Mouse (Mus musculus): ENCODE results near the gene Arhgap22. TPM values are rescaled to one million over a fixed set of nuclear protein-coding genes. Genes with fewer than 3 reads are reported as not detected.

Gene Arhgap22
- polyA plus RNA-seq, 3 experiments from 2014 or later = 0.18 TPM; not detected in 2

DNA sequence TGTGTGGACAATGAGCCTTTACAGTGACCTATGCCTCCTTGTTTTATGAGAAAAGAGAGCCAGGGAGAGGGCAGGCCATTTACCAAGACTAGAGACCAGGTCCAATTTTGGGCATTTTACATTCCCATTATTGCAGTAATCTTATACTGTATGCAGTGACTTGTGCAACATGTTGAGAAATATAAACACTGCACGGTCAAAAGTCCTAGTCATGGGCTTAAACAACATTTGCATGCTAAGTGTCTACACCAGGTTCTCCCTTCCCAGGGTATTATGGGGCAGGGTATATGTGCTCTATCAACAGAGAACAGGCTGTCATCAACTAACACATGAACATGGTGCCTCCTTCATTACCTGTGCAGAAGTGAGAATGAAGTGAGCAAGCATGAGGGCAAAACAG lies 160.3 kb downstream of the Arhgap22 start:
- no peak for ATAC-seq

- ATAC-seq = no peak
Observed at GRCm38 (mm10) chr14:33377211-33377610, 163.4 kb downstream of the Arhgap22 start.

- ATAC-seq = no peak
Observed at GRCm38 (mm10) chr14:33378723-33379122, 164.9 kb downstream of the Arhgap22 start.

- no peak for ATAC-seq
Observed at GRCm38 (mm10) chr14:33380830-33381457, 167.1 kb downstream of the Arhgap22 start.

GRCm38 (mm10) chr14:33398065-33398860 lies 184.4 kb downstream of the Arhgap22 start:
- ATAC-seq = no peak

- no peak for ATAC-seq
Observed at GRCm38 (mm10) chr14:33400019-33400418, 186.2 kb downstream of the Arhgap22 start.

DNA sequence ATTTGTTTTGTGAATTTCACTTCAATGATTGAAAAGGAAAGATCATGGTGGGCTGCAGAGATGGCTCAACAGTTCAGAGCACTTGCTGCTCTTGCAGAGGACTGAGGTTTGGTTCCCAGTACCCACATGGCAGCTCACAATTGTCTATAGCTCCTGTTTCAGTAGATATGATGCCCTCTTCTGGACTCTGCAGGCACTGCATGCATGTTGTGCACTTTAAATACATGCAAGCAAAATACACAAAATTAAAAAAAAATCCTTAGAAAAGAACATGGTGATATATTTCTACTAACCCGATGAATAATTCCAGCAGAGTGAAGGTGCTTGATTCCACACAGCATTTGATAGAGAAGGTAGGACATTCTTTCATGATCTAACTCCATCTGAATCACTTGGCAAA lies 188.5 kb downstream of the Arhgap22 start:
- no peak for ATAC-seq

GRCm38 (mm10) chr14:33415746-33416145 lies 201.9 kb downstream of the Arhgap22 start:
- ATAC-seq = no peak

DNA sequence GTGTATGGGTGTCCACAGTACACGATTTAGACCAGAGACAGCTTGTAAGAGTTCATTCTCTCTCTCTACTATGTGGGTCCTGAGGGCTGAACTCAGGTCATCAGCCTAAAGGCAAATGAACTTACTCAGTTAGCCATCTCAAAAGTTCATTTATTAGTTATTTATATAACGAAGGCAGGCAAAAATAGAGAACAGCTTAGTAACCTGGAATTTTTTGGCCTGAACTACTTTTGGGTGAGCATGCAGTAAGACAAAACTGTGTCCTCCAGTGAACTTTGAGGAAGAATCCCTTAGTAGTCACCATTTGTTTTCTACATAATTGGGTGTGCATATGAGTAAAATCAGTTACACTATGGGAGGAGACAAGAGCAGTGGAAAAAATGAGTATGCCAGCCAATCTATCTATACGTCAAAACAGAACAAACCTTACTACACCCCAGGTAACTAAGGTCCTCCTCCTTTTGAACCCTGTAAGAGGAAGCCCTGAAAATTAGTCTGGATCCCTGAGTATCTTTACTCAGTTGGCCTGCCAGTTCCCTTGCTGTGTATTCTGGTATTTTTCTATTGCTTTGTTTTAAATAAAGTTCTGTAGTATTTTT lies 204.6 kb downstream of the Arhgap22 start:
- peak; percentile 56 for ATAC-seq

Other genes starting within 250 kb of the Arhgap22 start
- gene Lrrc18, start 222.6 kb upstream of the Arhgap22 start, polyA plus RNA-seq (2017; shearing (Covaris generic)) = under 1 TPM in 2 of 3 experiments, not detected in 1; 0.16 to 0.21 TPM
- gene Wdfy4, start 28.5 kb upstream of the Arhgap22 start, polyA plus RNA-seq (2017; shearing (Covaris generic)) = under 1 TPM in 2 of 3 experiments, not detected in 1; 0.18 to 0.43 TPM
- 10 to 100 TPM; 11.8 to 18.0 (median 14.0) TPM for gene Mapk8, start 233.1 kb downstream of the Arhgap22 start, polyA plus RNA-seq (2017; shearing (Covaris generic))